Mouse (Mus musculus) kidney, postnatal 4 days (tissue): ENCODE results near the gene Rps19.
A peak's percentile ranks its signal among the peaks of the same experiment; 100 is the strongest.

Source experiments
- DNase-seq, 2 experiments: peaks; one replicate each; pipeline ENCODE4 v3.0.0; 2021; ENCODE audit warnings: mixed read lengths in 2 of 2

Gene Rps19

DNA sequence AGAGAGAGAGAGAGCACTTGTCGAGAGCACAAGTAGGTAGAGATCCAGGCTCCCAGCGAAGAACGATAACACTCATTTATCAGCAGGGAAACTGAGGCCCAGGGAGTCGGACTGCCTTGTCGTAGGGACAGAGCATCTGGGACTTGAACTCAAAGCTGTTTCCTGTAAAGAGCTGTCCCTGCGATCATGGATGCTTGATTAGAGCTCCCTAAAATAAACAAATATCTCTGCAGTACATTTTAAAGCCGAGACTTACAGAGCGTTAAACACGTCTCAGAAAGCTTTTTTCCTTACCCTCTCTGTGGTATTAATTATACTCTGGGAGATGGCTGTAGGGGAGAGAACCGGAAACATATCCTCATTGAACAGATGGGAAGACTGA lies 19.3 kb downstream of the Rps19 start:
- DNase-seq = no peak

DNA sequence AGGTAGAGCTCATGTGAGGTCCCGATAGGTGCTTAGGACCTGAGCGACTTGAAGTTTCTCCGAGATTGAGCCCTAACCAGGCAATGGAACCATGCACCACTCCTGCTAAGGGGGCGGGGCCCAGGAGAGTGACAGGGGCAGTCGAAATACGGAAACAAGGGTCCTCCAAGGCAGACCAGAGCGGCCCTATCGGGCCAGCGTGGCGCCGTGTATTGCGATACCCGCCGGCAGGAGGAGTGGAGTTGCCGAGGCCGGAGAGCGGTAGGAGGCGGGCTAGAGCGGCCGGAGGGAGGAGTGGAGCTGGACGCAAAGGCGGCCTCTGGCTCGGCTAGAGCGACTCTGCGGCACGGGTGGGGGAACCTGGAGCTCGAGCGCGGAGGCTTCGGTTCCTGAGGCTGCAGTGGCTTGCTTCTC lies 19.9 kb downstream of the Rps19 start:
- peak; percentile 98 to 99 for DNase-seq

DNA sequence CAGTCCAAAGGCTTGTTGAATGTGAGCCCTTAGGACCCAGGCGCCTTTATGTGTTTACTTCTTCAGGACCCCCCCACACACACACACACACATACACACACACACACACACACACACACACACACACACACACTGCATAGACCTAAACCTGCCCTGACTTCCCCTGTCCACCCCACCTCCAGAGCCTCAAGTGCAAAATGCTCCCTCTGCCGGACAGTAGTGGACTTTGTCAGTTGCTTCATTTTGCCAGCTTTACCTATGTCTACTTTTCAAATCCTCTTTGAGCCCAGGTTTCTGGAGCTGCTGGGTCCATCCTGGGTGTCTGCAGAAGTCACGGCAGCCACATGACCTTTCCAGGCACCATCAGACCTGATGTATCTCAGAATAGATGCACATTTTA lies 20.8 kb downstream of the Rps19 start:
- peak; percentile 73 to 83 for DNase-seq

DNA sequence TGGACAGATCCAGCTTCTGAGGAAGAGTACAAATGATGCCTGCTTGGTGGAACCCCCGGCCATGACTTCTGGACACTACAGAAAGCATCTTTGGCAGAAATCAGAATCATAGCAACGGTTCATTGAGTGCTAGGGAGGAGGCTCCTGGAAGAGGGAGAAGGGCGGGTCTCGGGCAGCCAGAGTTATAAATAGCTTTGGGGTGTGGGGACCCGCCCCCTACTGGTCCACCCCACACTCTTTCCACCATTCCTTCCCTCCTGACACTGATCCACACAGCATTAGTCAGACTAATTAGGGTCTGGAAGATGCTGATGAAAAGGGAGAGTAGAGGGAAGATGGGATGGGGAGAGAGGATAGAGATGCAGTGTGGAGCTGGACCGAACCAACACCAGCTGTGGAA lies 22.4 kb downstream of the Rps19 start:
- DNase-seq = no peak

DNA sequence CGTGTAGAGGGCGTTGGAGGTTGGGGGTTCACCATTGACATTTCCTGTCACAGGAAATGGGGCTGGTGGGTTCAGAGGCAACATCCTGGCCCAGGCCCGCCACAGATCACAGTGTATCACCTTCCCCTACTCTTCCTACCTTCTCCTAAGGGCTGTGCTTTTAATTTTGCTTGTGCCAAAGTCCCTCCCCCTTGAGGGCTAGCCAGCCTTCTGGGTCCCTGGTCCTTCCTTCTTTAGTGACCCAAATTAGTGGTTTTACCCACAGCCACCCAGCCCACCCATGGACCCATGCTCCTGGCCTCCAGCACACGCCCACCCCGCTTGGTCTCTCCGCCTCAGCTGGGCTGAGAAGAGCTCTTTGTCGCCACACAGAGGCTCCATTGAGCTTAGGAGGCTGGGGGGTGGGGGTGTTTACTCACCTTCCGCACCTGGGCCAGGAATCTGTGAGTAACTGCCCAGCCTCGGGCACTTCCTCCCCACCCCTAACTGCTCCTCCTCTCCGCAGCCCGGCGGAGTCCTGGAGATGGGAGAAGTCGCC lies 23.1 kb downstream of the Rps19 start:
- DNase-seq = peak; percentile 39 to 40

DNA sequence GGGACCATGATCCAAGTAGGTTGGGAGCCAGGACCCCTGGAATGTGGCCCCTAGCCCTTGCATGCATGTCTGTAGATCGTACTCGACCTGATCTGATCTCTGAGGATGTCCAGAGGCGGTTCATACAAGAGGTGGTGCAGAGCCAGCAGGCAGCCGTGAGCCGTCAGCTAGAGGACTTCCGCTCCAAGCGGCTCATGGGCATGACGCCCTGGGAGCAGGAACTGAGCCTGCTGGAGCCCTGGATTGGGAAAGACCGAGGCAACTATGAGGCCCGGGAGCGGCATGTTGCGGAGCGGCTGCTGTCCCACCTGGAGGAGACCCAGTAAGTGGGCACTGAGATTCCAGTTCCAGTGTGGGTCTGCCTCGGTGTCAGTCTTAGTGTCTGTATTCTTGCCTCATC lies 28.3 kb downstream of the Rps19 start:
- DNase-seq = no peak

DNA sequence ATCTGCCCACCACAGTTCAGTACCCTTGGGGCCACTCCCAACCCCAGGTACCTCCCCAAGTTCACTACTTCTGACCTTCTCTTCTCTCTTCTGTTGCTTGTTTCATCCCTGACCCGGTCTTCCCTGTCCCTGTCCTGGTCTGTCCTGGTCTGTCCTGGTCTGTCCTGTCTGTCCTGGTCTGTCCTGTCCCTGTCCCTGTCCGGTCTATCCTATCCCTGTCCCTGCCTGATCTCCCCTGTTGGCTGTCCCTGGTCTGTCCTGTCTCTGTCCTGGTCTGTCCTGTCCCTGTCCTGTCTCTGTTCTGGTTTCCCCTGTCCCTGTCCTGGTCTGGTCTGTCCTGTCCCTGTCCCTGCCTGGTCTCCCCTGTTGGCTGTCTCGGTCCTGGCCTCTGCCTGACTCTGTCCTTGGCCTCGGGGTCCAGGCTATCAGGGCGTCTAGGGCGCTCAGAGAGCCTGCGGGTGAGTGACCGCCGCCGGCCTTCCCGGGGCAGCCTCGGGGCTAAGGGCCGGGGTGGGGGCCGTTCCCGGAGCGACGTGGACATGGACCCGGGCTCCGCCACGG lies 34.7 kb downstream of the Rps19 start:
- DNase-seq = no peak

DNA sequence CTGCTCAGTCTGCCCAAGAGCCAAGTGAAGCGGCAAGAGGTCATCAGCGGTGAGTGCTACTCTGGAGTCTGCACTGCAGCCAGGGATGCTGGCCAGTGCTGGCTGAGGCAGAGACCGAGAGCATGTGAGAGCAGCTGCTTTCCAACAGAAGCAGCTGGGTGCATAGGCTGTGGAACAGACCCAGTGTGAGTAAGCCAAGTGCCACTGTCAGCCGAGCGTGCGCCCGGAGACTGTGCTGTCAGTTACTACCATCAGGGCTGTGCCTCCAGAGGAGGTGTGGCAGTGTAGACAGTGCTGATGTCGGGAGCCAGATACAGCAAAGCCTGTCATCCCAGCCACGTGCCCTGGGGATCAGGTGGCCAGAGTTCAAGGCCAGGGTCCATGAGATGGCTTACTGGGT lies 35.6 kb downstream of the Rps19 start:
- no peak for DNase-seq

DNA sequence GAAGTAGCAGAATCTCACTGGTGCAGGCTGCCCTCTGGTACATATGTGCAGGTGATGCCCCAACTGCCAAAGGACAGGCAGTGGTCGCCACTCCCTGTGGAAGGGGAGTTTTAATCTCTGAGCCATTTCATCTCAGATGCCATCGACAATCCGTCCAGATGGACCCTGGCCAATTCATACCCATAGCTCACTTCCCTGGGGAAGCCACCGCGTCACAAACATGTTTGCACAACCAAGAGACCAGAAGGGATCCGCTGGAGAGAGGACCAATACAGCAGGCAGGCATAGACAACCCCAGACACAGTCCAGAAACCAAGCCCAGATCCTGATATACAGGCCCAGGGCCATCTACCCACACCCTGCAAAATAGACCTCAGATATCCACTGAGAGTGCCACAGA lies 46.3 kb downstream of the Rps19 start:
- DNase-seq = no peak

DNA sequence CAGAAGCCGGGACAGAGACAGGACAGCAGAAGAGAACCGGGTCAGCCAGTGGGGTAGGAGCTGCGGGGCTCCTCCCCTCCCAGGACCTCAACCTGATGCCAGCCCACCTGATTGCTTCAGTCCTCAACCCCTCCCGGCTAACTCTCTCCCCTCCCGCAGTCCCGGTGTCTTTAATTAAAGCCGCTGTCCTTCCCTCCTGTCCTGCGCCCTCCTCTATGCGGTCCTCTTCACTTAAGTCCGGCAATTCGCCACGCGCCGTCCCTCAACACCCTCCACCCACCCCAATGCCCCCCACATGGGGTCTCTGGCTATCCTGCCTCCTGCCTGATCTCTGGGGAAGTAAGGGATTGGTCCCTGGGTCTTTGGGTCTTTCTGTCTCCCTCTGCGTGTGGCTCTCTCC lies 47.5 kb downstream of the Rps19 start:
- no peak for DNase-seq
